Mouse (Mus musculus) retina, embryonic 14.5 days (tissue): ENCODE results near the gene Eftud2.

Experiments used
- DNase-seq: peaks from one replicate; pipeline ENCODE4 v3.0.0-alpha.2; 2015; ENCODE audit warnings: low spot score

The Eftud2 gene

GRCm38 (mm10) chr11:102818121-102819020 lies 62.4 kb downstream of the Eftud2 start:
- peak; percentile 61 for DNase-seq

GRCm38 (mm10) chr11:102814881-102815280 lies 65.9 kb downstream of the Eftud2 start:
- DNase-seq = no peak

- no peak for DNase-seq
Observed at GRCm38 (mm10) chr11:102810721-102811485, 69.9 kb downstream of the Eftud2 start.

- DNase-seq = no peak
Observed at GRCm38 (mm10) chr11:102808246-102808645, 72.5 kb downstream of the Eftud2 start.

DNA sequence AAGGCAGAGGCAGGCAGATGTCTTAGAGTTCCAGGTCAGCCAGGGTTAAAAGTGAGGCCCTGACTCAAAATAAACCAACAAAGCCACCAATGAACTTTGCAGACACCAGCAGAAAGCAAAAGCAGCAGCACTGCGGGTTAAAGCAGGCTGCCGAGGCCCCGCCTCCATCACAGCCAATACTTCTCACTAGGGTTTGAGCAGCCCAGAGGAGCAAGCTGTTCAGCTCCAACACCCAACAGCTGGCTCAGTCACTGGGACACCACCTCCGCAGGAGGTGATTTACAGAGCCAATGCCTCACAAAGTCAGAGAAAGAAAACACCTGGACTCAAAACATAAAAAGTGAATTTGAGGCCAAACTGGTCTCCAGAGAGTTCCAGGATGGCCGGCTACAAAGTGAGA lies 77.3 kb downstream of the Eftud2 start:
- no peak for DNase-seq

DNA sequence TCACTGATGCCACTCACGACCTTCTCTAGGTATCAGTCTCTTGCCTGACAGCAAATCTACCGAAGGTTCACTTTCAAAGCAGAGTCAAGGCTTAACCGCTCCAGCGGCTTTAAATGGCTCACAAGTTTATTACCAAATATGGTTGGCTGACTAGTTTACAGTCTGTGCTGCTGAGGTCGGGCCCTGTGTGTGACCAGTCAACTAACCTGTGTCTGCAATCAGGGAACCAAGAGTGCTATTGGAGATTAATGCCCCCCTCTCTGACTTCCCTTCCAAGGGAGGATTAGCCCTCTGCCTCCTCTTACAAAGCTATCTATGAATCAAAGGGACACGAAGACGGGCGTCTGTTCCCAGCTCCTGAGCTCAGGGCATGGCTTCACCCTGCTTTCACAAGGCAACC lies 86.6 kb downstream of the Eftud2 start:
- no peak for DNase-seq

GRCm38 (mm10) chr11:102791682-102792445 lies 88.9 kb downstream of the Eftud2 start:
- no peak for DNase-seq
